Mouse (Mus musculus) heart, postnatal 36 days (tissue): Measurements from ENCODE around the gene Galntl6. TPM values are rescaled to one million over a fixed set of nuclear protein-coding genes. Genes with fewer than 3 reads are reported as not detected.

ENCODE experiments used
- DNase-seq, 2 experiments: peaks; one replicate each; pipeline ENCODE4 v3.0.0; 2021 to 2022
- intact Hi-C: fragments of 180-260 bp; cut with DNase I; formaldehyde crosslinking; loops from one replicate; pipeline ENCODE4 v1.15.1; 2025
- total RNA-seq, 2 experiments: library from RNA; stranded (reverse); gene quantifications; 2 replicates each; pipeline ENCODE4 v1.2.3; 2021

Galntl6 gene
- total RNA-seq, 2 experiments from 2014 or later, result not detected

- intact Hi-C loops, result no loop called here
- no peak for DNase-seq
These were observed 938.3 kb downstream of the Galntl6 start for GRCm38 (mm10) chr8:57974093-57974492.

- intact Hi-C loops, result no loop called here
- no peak for DNase-seq
These were observed 939.6 kb downstream of the Galntl6 start for GRCm38 (mm10) chr8:57972832-57973231.

GRCm38 (mm10) chr8:57966676-57967075 is 945.8 kb downstream of the Galntl6 start:
- no peak for DNase-seq
- intact Hi-C loops, result no loop called here

- no peak for DNase-seq
- intact Hi-C loops, result no loop called here
These were observed 946.9 kb downstream of the Galntl6 start for GRCm38 (mm10) chr8:57965508-57965907.

GRCm38 (mm10) chr8:57962286-57963110 is 949.9 kb downstream of the Galntl6 start:
- no peak for DNase-seq

GRCm38 (mm10) chr8:57959136-57959535 is 953.3 kb downstream of the Galntl6 start:
- no peak for DNase-seq
- intact Hi-C loops, result no loop called here

More at GRCm38 (mm10) chr8:57962286-57963110, 949.9 kb downstream of the Galntl6 start:
- intact Hi-C loops, result no loop called here

- DNase-seq, result no peak
- intact Hi-C loops, result no loop called here
These were observed 954.1 kb downstream of the Galntl6 start for GRCm38 (mm10) chr8:57958121-57958901.

GRCm38 (mm10) chr8:57955501-57955900 is 956.9 kb downstream of the Galntl6 start:
- DNase-seq, result no peak
- intact Hi-C loops, result no loop called here

GRCm38 (mm10) chr8:57941113-57941512 is 971.3 kb downstream of the Galntl6 start:
- intact Hi-C loops, result no loop called here
- no peak for DNase-seq

GRCm38 (mm10) chr8:57939856-57940420 is 972.5 kb downstream of the Galntl6 start:
- no peak for DNase-seq
- intact Hi-C loops, result no loop called here

GRCm38 (mm10) chr8:57939177-57939855 is 973.1 kb downstream of the Galntl6 start:
- DNase-seq, result peak; percentile 43 to 46
- intact Hi-C loops, result no loop called here

GRCm38 (mm10) chr8:57927074-57927473 is 985.4 kb downstream of the Galntl6 start:
- no peak for DNase-seq
- intact Hi-C loops, result no loop called here

- no peak for DNase-seq
- intact Hi-C loops, result no loop called here
These were observed 988.9 kb downstream of the Galntl6 start for GRCm38 (mm10) chr8:57923556-57923955.

- DNase-seq, result no peak
- intact Hi-C loops, result no loop called here
These were observed 989.3 kb downstream of the Galntl6 start for GRCm38 (mm10) chr8:57923130-57923529.

GRCm38 (mm10) chr8:57922214-57923070 is 990.0 kb downstream of the Galntl6 start:
- intact Hi-C loops, result no loop called here
- no peak for DNase-seq

GRCm38 (mm10) chr8:57920326-57920903 is 992.0 kb downstream of the Galntl6 start:
- intact Hi-C loops, result no loop called here
- DNase-seq, result no peak

GRCm38 (mm10) chr8:57918720-57919640 is 993.5 kb downstream of the Galntl6 start:
- no peak for DNase-seq
- intact Hi-C loops, result no loop called here

- no peak for DNase-seq
- intact Hi-C loops, result no loop called here
These were observed 1019.1 kb downstream of the Galntl6 start for GRCm38 (mm10) chr8:57893360-57893759.
